Mouse (Mus musculus) lung, postnatal 14 days (tissue): ENCODE measurements around the gene C1qa.
A peak's percentile ranks its signal among the peaks of the same experiment; 100 is the strongest.

Source experiments
- DNase-seq: peaks from one replicate; pipeline ENCODE4 v3.0.0; 2021

C1qa gene

DNA sequence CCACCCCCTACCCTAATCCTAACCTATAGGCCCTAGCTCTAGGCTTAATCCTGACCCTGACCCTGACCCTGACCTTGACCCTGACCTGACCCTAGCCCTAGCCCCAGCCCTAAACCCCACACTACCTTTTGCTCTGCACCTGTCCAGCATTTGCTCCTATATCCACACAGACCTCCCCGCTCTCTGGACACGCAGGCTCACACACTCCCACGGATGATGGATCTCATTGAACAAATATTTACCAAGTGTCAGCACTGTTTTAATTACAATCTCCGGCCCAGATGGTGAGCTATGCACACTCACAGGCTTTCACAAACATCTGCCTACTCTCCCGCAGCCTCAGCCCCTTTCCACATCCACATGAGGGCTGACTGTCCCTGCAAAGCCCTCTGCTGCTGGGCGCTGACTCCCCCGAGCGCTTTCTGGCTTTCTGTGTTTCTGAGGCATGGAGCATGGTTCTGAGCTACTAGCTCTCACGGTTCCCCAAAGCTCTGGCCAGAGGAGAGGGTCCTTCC lies 462 bp downstream of the C1qa start:
- no peak for DNase-seq

GRCm38 (mm10) chr4:136896461-136896860 lies 2.1 kb downstream of the C1qa start:
- DNase-seq: no peak

- DNase-seq: no peak
Observed at GRCm38 (mm10) chr4:136895861-136896260, 2.7 kb downstream of the C1qa start.

- no peak for DNase-seq
Observed at GRCm38 (mm10) chr4:136894821-136895220, 3.8 kb downstream of the C1qa start.

- DNase-seq: no peak
Observed at GRCm38 (mm10) chr4:136893691-136894543, 4.7 kb downstream of the C1qa start.

DNA sequence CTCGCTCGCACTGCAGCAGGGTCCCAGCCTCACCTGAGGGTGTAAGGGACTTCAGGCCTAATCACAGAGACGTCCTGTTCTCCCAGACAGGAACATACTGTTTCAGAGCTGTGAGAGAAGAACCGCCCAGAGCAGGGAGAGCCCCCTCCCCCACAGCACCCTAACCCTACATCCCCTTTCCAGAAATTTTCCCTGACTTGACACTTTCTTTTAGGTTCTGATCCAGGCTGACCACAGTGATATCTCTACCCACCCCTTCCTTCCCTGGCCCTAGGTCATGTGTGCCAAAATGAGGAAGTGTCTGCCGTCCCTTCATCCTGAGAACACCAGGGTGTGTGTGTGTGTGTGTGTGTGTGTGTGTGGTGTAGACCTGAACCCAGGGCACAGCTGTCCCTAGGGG lies 5.8 kb downstream of the C1qa start, which contains the start of gene C1qc:
TSS of gene C1qc (minus strand) at position 255 of the 400 bp plus-strand sequence.
- DNase-seq: no peak

GRCm38 (mm10) chr4:136892371-136892770 lies 6.2 kb downstream of the C1qa start:
- no peak for DNase-seq

DNA sequence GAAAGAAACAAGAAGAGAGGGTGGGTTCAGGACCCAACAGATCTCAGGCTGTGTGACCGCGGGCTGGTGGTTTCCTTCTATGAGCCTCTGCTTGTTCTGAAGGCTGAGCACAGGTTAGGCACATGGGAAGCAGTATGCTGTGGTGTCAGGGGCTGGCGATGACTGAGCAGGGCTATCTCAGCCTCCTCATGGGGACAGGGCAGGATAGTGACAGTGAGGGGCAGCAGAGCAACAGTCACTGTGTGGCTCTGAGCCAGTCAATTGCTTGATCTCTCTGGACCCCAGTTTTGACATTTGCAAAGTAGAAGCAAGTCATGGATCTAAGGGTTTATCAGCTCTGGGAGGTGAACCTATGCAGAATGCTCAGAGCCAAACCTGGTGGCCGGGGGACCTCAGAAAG lies 7.5 kb downstream of the C1qa start:
- no peak for DNase-seq

GRCm38 (mm10) chr4:136889981-136890380 lies 8.6 kb downstream of the C1qa start:
- DNase-seq: no peak

DNA sequence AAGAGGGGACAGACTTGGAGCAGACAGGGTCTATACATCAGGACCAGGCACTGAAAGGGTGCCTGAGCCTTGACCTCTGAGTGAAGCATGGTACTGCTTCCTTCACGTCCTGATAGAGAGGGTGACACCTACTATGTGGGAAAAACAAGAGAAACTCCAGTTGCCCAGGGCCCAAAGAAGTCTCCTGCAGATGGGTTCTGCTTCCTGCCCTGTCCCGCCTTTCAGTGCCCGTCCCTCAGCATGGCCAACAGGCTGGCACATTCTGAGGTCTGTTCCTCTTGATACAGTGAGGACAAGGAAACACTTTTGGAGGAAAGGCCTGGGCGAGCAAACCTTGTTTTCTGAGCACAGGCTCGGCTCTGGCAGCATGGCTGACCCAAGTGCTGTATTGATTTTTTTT lies 10.9 kb downstream of the C1qa start:
- DNase-seq: no peak

- DNase-seq: no peak
Observed at GRCm38 (mm10) chr4:136886101-136886500, 12.5 kb downstream of the C1qa start, which contains the start of gene C1qb. C1qb (minus strand) TSS chr4:136886187.

DNA sequence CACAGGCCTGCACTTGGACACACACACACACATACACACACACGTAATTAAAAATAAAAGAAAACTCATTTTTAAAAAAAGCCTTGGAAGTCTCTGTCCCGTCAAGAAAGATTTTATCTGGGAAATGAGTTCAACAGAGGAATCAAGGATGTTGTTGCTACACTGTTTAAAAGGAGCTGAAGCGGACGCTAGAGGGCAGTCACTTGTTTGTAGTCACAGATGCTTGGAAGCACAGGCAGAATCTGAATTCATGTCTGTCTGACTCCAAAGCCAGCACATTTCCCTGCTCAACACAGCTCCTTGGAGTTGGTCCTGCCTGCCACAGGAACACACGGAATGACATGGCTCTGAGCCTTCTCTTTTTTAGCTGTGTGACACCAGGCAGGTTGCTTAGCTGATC lies 20.0 kb downstream of the C1qa start:
- no peak for DNase-seq

- DNase-seq: no peak
Observed at GRCm38 (mm10) chr4:136878171-136878570, 20.4 kb downstream of the C1qa start.

GRCm38 (mm10) chr4:136876971-136877370 lies 21.6 kb downstream of the C1qa start:
- peak; percentile 35 for DNase-seq

- no peak for DNase-seq
Observed at GRCm38 (mm10) chr4:136875012-136875411, 23.6 kb downstream of the C1qa start.

- DNase-seq: no peak
Observed at GRCm38 (mm10) chr4:136868371-136868770, 30.2 kb downstream of the C1qa start.

DNA sequence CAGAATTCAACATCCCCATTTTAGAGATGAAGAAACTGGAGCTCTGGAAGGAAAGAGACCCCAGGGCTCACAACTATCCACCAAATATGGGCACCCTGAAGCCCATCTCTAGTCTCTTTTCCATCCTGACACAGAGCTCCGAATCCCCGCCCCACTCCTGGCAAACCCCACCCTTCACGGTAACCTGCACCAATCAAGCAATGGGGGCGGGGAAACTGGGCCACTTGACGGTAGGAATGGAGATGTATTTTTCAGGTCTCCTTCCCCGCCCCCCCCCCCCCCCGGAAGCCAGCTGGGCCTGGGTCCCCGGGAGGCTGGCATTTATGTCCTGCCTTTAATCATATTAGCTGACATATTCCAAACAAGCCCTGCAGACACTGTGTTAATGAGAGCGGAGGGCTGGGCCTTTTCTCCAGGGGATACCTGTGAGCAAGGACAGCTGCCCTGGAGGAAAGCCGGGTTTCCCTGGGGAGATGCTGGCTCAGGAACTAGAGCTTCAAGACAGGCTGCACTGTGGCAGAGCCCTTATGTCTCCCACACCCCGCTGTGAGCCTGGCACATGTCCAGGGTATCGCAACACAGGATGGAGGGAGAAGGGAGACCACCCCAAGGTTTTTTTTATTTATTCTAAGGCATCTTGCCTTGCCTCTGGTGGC lies 30.8 kb downstream of the C1qa start:
- no peak for DNase-seq

- no peak for DNase-seq
Observed at GRCm38 (mm10) chr4:136865531-136865930, 33.1 kb downstream of the C1qa start.

GRCm38 (mm10) chr4:136864751-136865470 lies 33.7 kb downstream of the C1qa start:
- no peak for DNase-seq

DNA sequence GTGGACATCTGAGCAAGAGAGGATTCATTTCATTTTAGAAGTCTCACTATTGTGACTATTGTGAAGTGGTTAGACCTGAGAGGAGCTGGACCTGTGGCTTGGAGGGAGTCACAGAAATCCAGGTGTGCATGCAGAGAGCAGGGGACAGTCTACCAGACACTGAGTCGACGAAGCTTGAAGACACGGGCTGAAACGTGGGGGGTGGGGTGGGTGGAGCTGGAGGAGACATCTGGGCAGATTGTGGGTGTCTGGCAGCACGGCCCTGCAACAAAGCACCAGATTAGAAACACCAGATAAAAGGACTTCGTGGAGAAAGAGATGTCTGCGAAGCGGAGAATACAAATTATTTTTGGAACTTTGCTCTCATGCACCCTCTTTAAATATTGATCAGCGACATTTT lies 35.1 kb downstream of the C1qa start:
- no peak for DNase-seq

DNA sequence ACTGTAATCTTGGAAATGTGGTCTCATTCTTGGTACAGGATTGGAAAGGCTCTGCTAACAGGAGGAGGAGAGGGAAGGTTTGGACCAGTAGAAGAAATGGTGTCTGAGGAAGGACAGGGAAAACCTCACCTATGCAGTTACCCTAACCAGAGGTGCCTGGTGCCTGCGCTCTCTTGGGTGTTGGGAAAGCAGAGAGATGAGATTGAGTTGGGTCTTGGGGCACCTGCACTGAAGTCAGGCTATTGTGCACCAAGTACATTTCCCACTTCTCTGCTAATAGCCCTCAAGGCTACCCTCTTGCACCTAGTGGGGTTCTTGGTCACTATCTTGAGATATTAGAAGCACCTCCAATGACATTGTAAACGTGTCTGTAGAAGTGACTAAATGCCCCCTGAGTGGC lies 36.2 kb downstream of the C1qa start:
- no peak for DNase-seq

DNA sequence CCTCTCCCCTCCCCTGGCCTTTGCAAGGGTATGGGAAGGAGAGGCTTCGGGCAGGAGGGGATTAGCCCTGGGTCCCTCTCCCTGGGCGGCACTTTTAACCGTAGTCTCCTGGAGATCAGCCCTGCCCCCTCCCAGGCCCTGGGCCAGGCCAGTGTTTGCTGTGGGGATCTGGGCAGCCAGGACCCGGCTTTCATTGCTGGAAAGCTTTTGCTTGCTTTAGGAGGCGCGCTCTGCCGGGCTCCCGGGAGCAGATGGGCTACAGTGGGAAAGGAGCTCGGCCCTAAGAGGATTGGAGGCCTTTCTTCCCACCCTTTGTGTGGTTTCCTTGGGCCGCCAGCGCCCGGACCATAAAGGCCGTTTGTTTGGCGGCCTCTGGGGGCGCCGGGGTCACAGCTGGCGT lies 36.8 kb downstream of the C1qa start:
- no peak for DNase-seq

GRCm38 (mm10) chr4:136860022-136860421 lies 38.6 kb downstream of the C1qa start:
- DNase-seq: no peak
